Mouse (Mus musculus) C2C12 (cell line): ENCODE data around the gene Ccdc71.

ENCODE experiments used
- CTCF ChIP-seq: IDR thresholded peaks from one replicate; pipeline ENCODE4 v1.5.1; 2011; ENCODE audit not compliant: control insufficient read depth, insufficient read depth, insufficient read length
- MYOD1 ChIP-seq: IDR thresholded peaks from one replicate; pipeline ENCODE4 v1.6.1; 2011; ENCODE audit warnings: low read depth; ENCODE audit not compliant: control insufficient read depth, insufficient read length
- MYOG ChIP-seq: IDR thresholded peaks from one replicate; pipeline ENCODE4 v1.6.1; 2011; ENCODE audit not compliant: control insufficient read depth, insufficient read length; ENCODE audit errors: extremely low read depth

DNA sequence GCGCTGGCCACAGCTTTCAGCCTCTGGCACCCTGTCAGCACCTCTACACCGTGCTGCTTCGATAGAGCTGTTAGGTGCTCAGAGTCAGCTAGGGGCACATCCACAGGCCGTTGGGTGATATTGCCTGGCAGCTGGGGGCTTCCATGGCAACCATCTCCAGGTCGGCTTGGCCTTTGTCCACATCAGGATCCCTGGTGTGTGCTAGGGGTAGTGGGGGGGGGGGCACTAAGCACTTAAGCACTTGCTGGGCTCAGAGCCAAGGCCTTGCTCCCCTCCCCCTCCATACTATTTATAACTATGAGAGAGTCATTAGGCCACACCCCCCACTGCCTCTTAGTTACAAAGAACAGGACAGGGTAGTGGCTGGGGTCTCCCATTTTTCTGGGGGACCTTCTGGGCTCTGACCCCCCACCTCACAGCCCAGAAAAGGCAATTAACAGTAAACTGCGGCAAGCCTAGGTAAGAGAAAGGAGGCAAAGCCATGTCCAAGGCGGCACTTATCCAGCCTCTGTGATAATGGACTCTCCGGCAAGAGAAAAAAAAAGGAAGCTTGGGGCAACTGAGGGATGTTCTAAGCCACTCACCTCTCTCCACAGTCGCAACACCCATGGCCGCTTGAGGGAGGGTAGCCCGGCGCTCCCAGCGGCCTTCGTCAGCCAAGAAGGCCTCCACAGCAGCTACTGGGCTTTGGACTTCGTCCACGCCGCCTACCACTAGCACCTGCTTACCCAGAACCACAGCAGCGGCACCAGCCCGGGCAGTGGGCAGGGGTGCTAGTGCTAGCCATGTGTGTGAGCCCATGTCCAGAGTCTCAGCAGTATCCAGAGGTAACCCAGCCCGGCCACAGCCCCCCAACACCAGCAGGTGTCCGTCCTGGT lies 9.8 kb upstream of the Ccdc71 start:
- TF ChIP-seq CTCF = no peak
- TF ChIP-seq MYOG = no peak
- no peak for TF ChIP-seq MYOD1
